Mouse (Mus musculus) kidney, embryonic 16.5 days (tissue): ENCODE measurements around the gene Zbtb6. TPM values are rescaled to one million over a fixed set of nuclear protein-coding genes. Genes with fewer than 3 reads are reported as not detected.
A peak's percentile ranks its signal among the peaks of the same experiment; 100 is the strongest.

Experiments
- ATAC-seq: fragments of 200-750 bp; cut with Nextera tagmentation; 2 replicates; pipeline ENCODE4 v1.8.0; 2017; ENCODE audit warnings: moderate TSS enrichment; ENCODE audit not compliant: low FRiP score, low TSS enrichment
- H3K27ac ChIP-seq: fragments of 300-500 bp; sonication (generic); 2 replicates; pipeline ENCODE4 v1.5.1; 2014; ENCODE audit warnings: low read length
- H3K27me3 ChIP-seq: fragments of 300-500 bp; sonication (generic); 2 replicates; pipeline ENCODE4 v1.6.1; 2014; ENCODE audit warnings: low read length, control low read depth, mixed read lengths; ENCODE audit not compliant: insufficient read depth
- H3K36me3 ChIP-seq: fragments of 300-500 bp; sonication (generic); 2 replicates; pipeline ENCODE4 v1.6.1; 2014; ENCODE audit warnings: low read length, control low read depth, mixed read lengths; ENCODE audit not compliant: insufficient read depth
- H3K4me1 ChIP-seq: fragments of 300-500 bp; sonication (generic); 2 replicates; pipeline ENCODE4 v1.6.1; 2014; ENCODE audit warnings: low read length, control low read depth, mixed read lengths; ENCODE audit not compliant: insufficient read depth
- H3K4me2 ChIP-seq: fragments of 300-500 bp; sonication (generic); replicated peaks from 2 replicates; pipeline ENCODE4 v1.6.1; 2014; ENCODE audit warnings: low read depth, low read length
- H3K4me3 ChIP-seq: fragments of 300-500 bp; sonication (generic); 2 replicates; pipeline ENCODE4 v1.5.1; 2014; ENCODE audit warnings: mild to moderate bottlenecking, low read length
- H3K9ac ChIP-seq: fragments of 300-500 bp; sonication (generic); replicated peaks from 2 replicates; pipeline ENCODE4 v1.6.1; 2014; ENCODE audit warnings: low read length
- H3K9me3 ChIP-seq: fragments of 300-500 bp; sonication (generic); 2 replicates; pipeline ENCODE4 v1.6.1; 2016; ENCODE audit warnings: low read length, control low read depth
- WGBS: fragments of 180-500 bp; shearing (Covaris S2); extraction: QIAGEN DNeasy Blood & Tissue Kit; methylation state at CpG from one replicate; pipeline ENCODE4 v1.1.7; 2014; 5-methylcytosine and 5-hydroxymethylcytosine counted together
- polyA plus RNA-seq: library from polyadenylated mRNA; unstranded; fragments of >200 nt; fragmentation: Nextera tagmentation; extraction: Ambion mirVana; gene quantifications from 2 replicates; pipeline ENCODE4 v1.2.1, GENCODE M21; 2015

The Zbtb6 gene
- polyA plus RNA-seq, 1 experiment from 2014 or later = 8.3 TPM

GRCm38 (mm10) chr2:37451667-37452375, 8.8 kb upstream of the Zbtb6 start:
- ATAC-seq = peak; percentile 99
- H3K4me1 ChIP-seq = peaks cover 9% of the 10 kb centered on the region
- H3K9me3 ChIP-seq = no peaks in the 10 kb centered on the region
- H3K27ac ChIP-seq = peak overlapping the region; percentile 77
- H3K9ac ChIP-seq = peak overlapping the region; percentile 92
- no peaks in the 10 kb centered on the region for H3K36me3 ChIP-seq
- H3K27me3 ChIP-seq = no peaks in the 10 kb centered on the region
- 9% methylated on average over 35 of the region's 44 CpGs for WGBS
- H3K4me3 ChIP-seq = peak overlapping the region; percentile 79
- H3K4me2 ChIP-seq = peak overlapping the region; percentile 93

- no peaks in the 10 kb centered on the region for H3K9me3 ChIP-seq
- no peaks in the 10 kb centered on the region for H3K27me3 ChIP-seq
- ATAC-seq = peak; percentile 28; the same call in 1 of the 2 replicates
- H3K9ac ChIP-seq = peak overlapping the region; percentile 80
- H3K4me3 ChIP-seq = peak overlapping the region; percentile 73
- peak overlapping the region; percentile 96 for H3K27ac ChIP-seq
- peak overlapping the region; percentile 77 for H3K4me2 ChIP-seq
- WGBS = 27% methylated on average over 7 of the region's 7 CpGs
- peaks cover 15% of the 10 kb centered on the region for H3K36me3 ChIP-seq
- peaks cover 13% of the 10 kb centered on the region for H3K4me1 ChIP-seq
Measured at GRCm38 (mm10) chr2:37431609-37432008, 11.4 kb downstream of the Zbtb6 start.

GRCm38 (mm10) chr2:37430593-37431464, 12.1 kb downstream of the Zbtb6 start:
- peak; percentile 96 for ATAC-seq
- Histone ChIP-seq H3K4me2 (peak overlapping the region; percentile 77), H3K9ac (peak overlapping the region; percentile 80), H3K36me3 (peaks cover 11% of the 10 kb centered on the region), H3K4me3 (peak overlapping the region; percentile 73), H3K4me1 (peaks cover 13% of the 10 kb centered on the region), H3K27ac (peak overlapping the region; percentile 96), H3K27me3 (no peaks in the 10 kb centered on the region), H3K9me3 (no peaks in the 10 kb centered on the region)
- WGBS = under 1% methylated on average over 38 of the region's 38 CpGs

GRCm38 (mm10) chr2:37423671-37424070, 19.3 kb downstream of the Zbtb6 start:
- Histone ChIP-seq H3K4me3 (no peak overlapping the region), H3K36me3 (peaks cover 3% of the 10 kb centered on the region), H3K9me3 (no peaks in the 10 kb centered on the region), H3K4me1 (peaks cover 8% of the 10 kb centered on the region; the same call in 1 of the 2 replicates), H3K4me2 (no peak overlapping the region), H3K27ac (no peak overlapping the region), H3K9ac (no peak overlapping the region), H3K27me3 (no peaks in the 10 kb centered on the region)
- no peak for ATAC-seq
- WGBS = 54% methylated on average over 3 of the region's 3 CpGs

- Histone ChIP-seq H3K9ac (peak within 1 kb of the TSS; percentile 96), H3K9me3 (no peaks in the 10 kb centered on the region), H3K36me3 (no peaks in the 10 kb centered on the region), H3K4me1 (peaks cover 8% of the 10 kb centered on the region; the same call in 1 of the 2 replicates), H3K27me3 (no peaks in the 10 kb centered on the region), H3K4me3 (peak within 1 kb of the TSS; percentile 96), H3K4me2 (peak within 1 kb of the TSS; percentile 74), H3K27ac (peak within 1 kb of the TSS; percentile 97)
- peak; percentile 98 for ATAC-seq
- under 1% methylated on average over 56 of the region's 75 CpGs for WGBS
Measured at GRCm38 (mm10) chr2:37422306-37423304, 20.4 kb downstream of the Zbtb6 start, which contains the start of gene Rc3h2. Gene Rc3h2, minus strand, starts transcription at chr2:37422903.

GRCm38 (mm10) chr2:37421903-37422302, 21.1 kb downstream of the Zbtb6 start:
- Histone ChIP-seq H3K9me3 (no peaks in the 10 kb centered on the region), H3K4me3 (peak overlapping the region; percentile 96), H3K4me2 (peak overlapping the region; percentile 74), H3K4me1 (peaks cover 8% of the 10 kb centered on the region; the same call in 1 of the 2 replicates), H3K27ac (peak overlapping the region; percentile 97), H3K9ac (peak overlapping the region; percentile 96), H3K27me3 (no peaks in the 10 kb centered on the region), H3K36me3 (no peaks in the 10 kb centered on the region)
- WGBS = 3% methylated on average over 3 of the region's 3 CpGs
- ATAC-seq = no peak

- WGBS = 88% methylated on average over 1 of the region's 1 CpGs
- H3K9me3 ChIP-seq = no peaks in the 10 kb centered on the region
- no peak overlapping the region for H3K4me3 ChIP-seq
- no peak overlapping the region for H3K4me2 ChIP-seq
- no peak for ATAC-seq
- H3K4me1 ChIP-seq = no peaks in the 10 kb centered on the region
- H3K36me3 ChIP-seq = peaks cover 28% of the 10 kb centered on the region
- H3K27ac ChIP-seq = no peak overlapping the region
- no peak overlapping the region for H3K9ac ChIP-seq
- H3K27me3 ChIP-seq = no peaks in the 10 kb centered on the region
Measured at GRCm38 (mm10) chr2:37395539-37395938, 47.4 kb downstream of the Zbtb6 start.

- H3K4me3 ChIP-seq = no peak overlapping the region
- H3K27ac ChIP-seq = no peak overlapping the region
- no peaks in the 10 kb centered on the region for H3K4me1 ChIP-seq
- 91% methylated on average over 9 of the region's 9 CpGs for WGBS
- H3K36me3 ChIP-seq = peaks cover 32% of the 10 kb centered on the region
- no peaks in the 10 kb centered on the region for H3K27me3 ChIP-seq
- H3K9me3 ChIP-seq = no peaks in the 10 kb centered on the region
- no peak for ATAC-seq
- no peak overlapping the region for H3K9ac ChIP-seq
- no peak overlapping the region for H3K4me2 ChIP-seq
Measured at GRCm38 (mm10) chr2:37382921-37383320, 60.0 kb downstream of the Zbtb6 start.

- Histone ChIP-seq H3K4me1 (no peaks in the 10 kb centered on the region), H3K9ac (no peak overlapping the region), H3K27ac (no peak overlapping the region), H3K9me3 (no peaks in the 10 kb centered on the region), H3K4me3 (no peak overlapping the region), H3K4me2 (no peak overlapping the region), H3K36me3 (peaks cover 38% of the 10 kb centered on the region), H3K27me3 (no peaks in the 10 kb centered on the region)
- 0 out of 2 replicates have a peak, but pooled peaks have one; percentile 59 for ATAC-seq
- 68% methylated on average over 2 of the region's 2 CpGs for WGBS
Measured at GRCm38 (mm10) chr2:37380189-37380588, 62.8 kb downstream of the Zbtb6 start.
